Comparison of ENCODE assay signal across 12 mouse cellular contexts in genomic region chr8:18506158-18507022, GRCm38 (mm10).
DNase-seq lines count a peak whose midpoint lies in the region; ATAC-seq lines count a peak whose summit lies in the region.
"Had no signal": no experiment of that assay in that cellular context is flagged by ENCODE, and none has a peak within 500 bp of the region (broad histone marks: within the 10 kb centered on the region; RNA-seq: fewer than 3 reads in every experiment).

No protein-coding gene starts in this region.

- no peak overlapping the region for H3K27ac ChIP-seq in hindbrain, embryonic 14.5 days
- H3K27ac ChIP-seq: embryonic facial prominence, embryonic 13.5 days; left cerebral cortex, adult 2 months had no signal

- H3K4me3 ChIP-seq in megakaryocyte, embryonic 14.5 days (replicated peaks) = peak overlapping the region; percentile 35
- H3K4me3 ChIP-seq in hindbrain, embryonic 14.5 days (replicated peaks; ENCODE audit: low read length) = no peak overlapping the region
- H3K4me3 ChIP-seq: embryonic facial prominence, embryonic 13.5 days; left cerebral cortex, adult 2 months had no signal

- no peak for ATAC-seq in megakaryocyte, adult 5-6 weeks (ENCODE audit: poor library complexity, severe bottlenecking)
- ATAC-seq in hindbrain, embryonic 14.5 days (ENCODE audit: low FRiP score) = peak; percentile 45; the same call in 1 of the 2 replicates

- no peak overlapping the region for H3K9ac ChIP-seq in hindbrain, embryonic 14.5 days
- H3K9ac ChIP-seq: embryonic facial prominence, embryonic 13.5 days had no signal

- H3K36me3 ChIP-seq in megakaryocyte, embryonic 14.5 days (replicated peaks; ENCODE audit: low read length) = no peaks in the 10 kb centered on the region
- no peaks in the 10 kb centered on the region for H3K36me3 ChIP-seq in hindbrain, embryonic 14.5 days (replicated peaks; ENCODE audit: control insufficient read depth, insufficient read depth)
- H3K36me3 ChIP-seq: embryonic facial prominence, embryonic 13.5 days had no signal

- H3K27me3 ChIP-seq in megakaryocyte, embryonic 14.5 days (replicated peaks) = peaks cover 3% of the 10 kb centered on the region
- no peaks in the 10 kb centered on the region for H3K27me3 ChIP-seq in hindbrain, embryonic 14.5 days (ENCODE audit: control insufficient read depth, insufficient read depth, low read length)
- H3K27me3 ChIP-seq: embryonic facial prominence, embryonic 13.5 days had no signal

- peak; percentile 6 for DNase-seq in heart, adult 8-10 months (ENCODE audit: low spot score)
- DNase-seq in heart, postnatal 25 days (ENCODE audit: low spot score) = no peak
- DNase-seq in hindbrain, embryonic 14.5 days (ENCODE audit: low spot score) = no peak
- peak; percentile 1 for DNase-seq in lung, postnatal 36 days
- DNase-seq in adrenal gland, adult 8-10 months = no peak
- DNase-seq in kidney, postnatal 14 days = no peak
- DNase-seq: gastrocnemius, postnatal 25 days; thymus, postnatal 25 days had no signal

- H3K4me1 ChIP-seq in megakaryocyte, embryonic 14.5 days = peaks cover 9% of the 10 kb centered on the region
- no peaks in the 10 kb centered on the region for H3K4me1 ChIP-seq in hindbrain, embryonic 14.5 days (replicated peaks; ENCODE audit: control insufficient read depth, insufficient read depth, low read length)
- H3K4me1 ChIP-seq: embryonic facial prominence, embryonic 13.5 days had no signal

- H3K4me2 ChIP-seq in hindbrain, embryonic 14.5 days (replicated peaks) = no peak overlapping the region
- H3K4me2 ChIP-seq: embryonic facial prominence, embryonic 13.5 days had no signal

- H3K9me3 ChIP-seq in megakaryocyte, embryonic 14.5 days = no peaks in the 10 kb centered on the region
- H3K9me3 ChIP-seq in hindbrain, embryonic 14.5 days (ENCODE audit: control insufficient read depth, low read length) = no peaks in the 10 kb centered on the region
- H3K9me3 ChIP-seq: embryonic facial prominence, embryonic 13.5 days had no signal

- 72% methylated on average over 13 of the region's 13 CpGs for WGBS in hindbrain, embryonic 14.5 days

- intact Hi-C loops in heart, postnatal 25 days (cut with DNase I) = no loop called here

Comparison
In these comparisons a context has a peak if more than half of its experiments do, and no peak if none do; other contexts are left out.
1. DNase-seq: peak in heart, adult 8-10 months (single experiment) and lung, postnatal 36 days (single experiment); none in heart, postnatal 25 days (single experiment), hindbrain, embryonic 14.5 days (single experiment), adrenal gland, adult 8-10 months (single experiment) and kidney, postnatal 14 days (single experiment).